ENCODE assay signal across 8 mouse cellular contexts in genomic region chr15:79741173-79741858, GRCm38 (mm10). TPM values are rescaled to one million over a fixed set of nuclear protein-coding genes. Genes with fewer than 3 reads are reported as not detected.
A peak's percentile ranks its signal among the peaks of the same experiment; 100 is the strongest.
DNase-seq lines count a peak whose midpoint lies in the region; ATAC-seq and TF ChIP-seq lines count a peak whose summit lies in the region.

No protein-coding gene starts in this region.

- peak overlapping the region; percentile 57 for H3K4me3 ChIP-seq in kidney, adult 2 months (ENCODE audit: insufficient read depth, low read depth, low read length)
- H3K4me3 ChIP-seq in forebrain, postnatal 0 days (ENCODE audit: low read depth, low read length) = peak overlapping the region; percentile 99
- H3K4me3 ChIP-seq in midbrain, embryonic 11.5 days (ENCODE audit: low read depth, low read length) = peak overlapping the region; percentile 98

- peak overlapping the region; percentile 93 for H3K9ac ChIP-seq in forebrain, postnatal 0 days
- H3K9ac ChIP-seq in midbrain, embryonic 11.5 days (ENCODE audit: low read length) = peak overlapping the region; percentile 90

- H3K4me2 ChIP-seq in forebrain, postnatal 0 days (ENCODE audit: low read depth) = peak overlapping the region; percentile 58
- peak overlapping the region; percentile 93 for H3K4me2 ChIP-seq in midbrain, embryonic 11.5 days

- no peak for DNase-seq in kidney, adult 2 months
- no peak for DNase-seq in kidney, adult 8-10 months
- peak; percentile 72 for DNase-seq in T-cell, adult 2 months (ENCODE audit: low spot score)
- DNase-seq in forebrain, postnatal 0 days = no peak
- DNase-seq in kidney, postnatal 10 days = peak; percentile 27
- DNase-seq in midbrain, embryonic 11.5 days (ENCODE audit: low spot score, missing footprints) = peak; percentile 88
- DNase-seq in thymus, postnatal 0 days (ENCODE audit: low spot score) = peak; percentile 79
- DNase-seq in ovary, adult 18-20 months (ENCODE audit: low spot score) = no peak

- peaks cover 3% of the 10 kb centered on the region; the same call in 1 of the 2 replicates for H3K36me3 ChIP-seq in kidney, adult 2 months (ENCODE audit: control insufficient read depth, insufficient read depth, low read length)
- H3K36me3 ChIP-seq in forebrain, postnatal 0 days (ENCODE audit: insufficient read depth) = peaks cover 34% of the 10 kb centered on the region
- H3K36me3 ChIP-seq in midbrain, embryonic 11.5 days (ENCODE audit: control insufficient read depth, insufficient read depth, low read length) = peaks cover 8% of the 10 kb centered on the region

- no peaks in the 10 kb centered on the region for H3K27me3 ChIP-seq in kidney, adult 2 months (replicated peaks; ENCODE audit: control insufficient read depth, insufficient read depth, low read length)
- no peaks in the 10 kb centered on the region for H3K27me3 ChIP-seq in forebrain, postnatal 0 days (ENCODE audit: insufficient read depth, low read length)
- no peaks in the 10 kb centered on the region for H3K27me3 ChIP-seq in midbrain, embryonic 11.5 days (ENCODE audit: control insufficient read depth, insufficient read depth, low read length)

- TF ChIP-seq CTCF in kidney, adult 2 months (conservative IDR thresholded peaks at IDR 0.05; ENCODE audit: insufficient read depth, insufficient read length, low read depth, low read length) = no peak
- no peak for TF ChIP-seq CTCF in forebrain, postnatal 0 days (IDR thresholded peaks at IDR 0.05; ENCODE audit: low read depth)

- peaks cover 11% of the 10 kb centered on the region for H3K4me1 ChIP-seq in kidney, adult 2 months (ENCODE audit: control insufficient read depth, insufficient read depth, low read length)
- H3K4me1 ChIP-seq in forebrain, postnatal 0 days (ENCODE audit: insufficient read depth) = peaks cover 13% of the 10 kb centered on the region; the same call in 1 of the 2 replicates
- peaks cover 11% of the 10 kb centered on the region for H3K4me1 ChIP-seq in midbrain, embryonic 11.5 days (ENCODE audit: control insufficient read depth, insufficient read depth, low read length)

- no peak for TF ChIP-seq POLR2A in kidney, adult 2 months (IDR thresholded peaks at IDR 0.05; ENCODE audit: low read depth, low read length)

- peak overlapping the region; percentile 79 for H3K27ac ChIP-seq in kidney, adult 2 months (ENCODE audit: insufficient read depth, low read depth, low read length)
- H3K27ac ChIP-seq in forebrain, postnatal 0 days (ENCODE audit: low read depth, low read length) = peak overlapping the region; percentile 66
- H3K27ac ChIP-seq in midbrain, embryonic 11.5 days (ENCODE audit: low read depth, low read length) = no peak overlapping the region

- no peak for ATAC-seq in forebrain, postnatal 0 days
- no peak for ATAC-seq in midbrain, embryonic 11.5 days (ENCODE audit: low FRiP score)

- 8% methylated on average over 14 of the region's 14 CpGs for WGBS in kidney, adult 2 months
- 25% methylated on average over 14 of the region's 14 CpGs for WGBS in forebrain, postnatal 0 days
- WGBS in midbrain, embryonic 11.5 days = 46% methylated on average over 14 of the region's 14 CpGs

- no peaks in the 10 kb centered on the region for H3K9me3 ChIP-seq in forebrain, postnatal 0 days (ENCODE audit: low read length)
- no peaks in the 10 kb centered on the region for H3K9me3 ChIP-seq in midbrain, embryonic 11.5 days (ENCODE audit: control insufficient read depth, low read length)

RNA-seq across cellular contexts. Expression of gene Sun2, which starts 1.0 kb away (rescaled TPM):
- polyA plus RNA-seq in kidney, adult 2 months (2012; rRNA removed) = 31.5 and 31.9 TPM in 2 replicates
- 43.0 and 56.4 TPM in 2 replicates for total RNA-seq in forebrain, postnatal 0 days (2014; rRNA removed)
- 2.3 and 3.7 TPM in 2 replicates for polyA plus RNA-seq in forebrain, postnatal 0 days (2015; fragmentation: Nextera tagmentation; extraction: Ambion mirVana)
- 3.0 and 4.2 TPM in 2 replicates for polyA plus RNA-seq in midbrain, embryonic 11.5 days (2014; fragmentation: Nextera tagmentation; extraction: Ambion mirVana)
- 12.4 and 18.4 TPM in 2 replicates for polyA plus RNA-seq in thymus, postnatal 0 days (2015; fragmentation: Nextera tagmentation; extraction: Ambion mirVana)

RNA-seq across cellular contexts. Expression of gene Dnal4, which starts 36.3 kb away (rescaled TPM):
- 54.3 and 57.8 TPM in 2 replicates for polyA plus RNA-seq in kidney, adult 2 months (2012; rRNA removed)
- total RNA-seq in forebrain, postnatal 0 days (2014; rRNA removed) = 58.3 and 59.2 TPM in 2 replicates
- polyA plus RNA-seq in forebrain, postnatal 0 days (2015; fragmentation: Nextera tagmentation; extraction: Ambion mirVana) = 81.5 and 94.5 TPM in 2 replicates
- polyA plus RNA-seq in midbrain, embryonic 11.5 days (2014; fragmentation: Nextera tagmentation; extraction: Ambion mirVana) = 62.9 and 72.1 TPM in 2 replicates
- 39.6 and 42.7 TPM in 2 replicates for polyA plus RNA-seq in thymus, postnatal 0 days (2015; fragmentation: Nextera tagmentation; extraction: Ambion mirVana)

RNA-seq across cellular contexts. Expression of gene Gtpbp1, which starts 50.7 kb away (rescaled TPM):
- 29.9 and 35.3 TPM in 2 replicates for polyA plus RNA-seq in kidney, adult 2 months (2012; rRNA removed)
- 74.2 and 78.1 TPM in 2 replicates for total RNA-seq in forebrain, postnatal 0 days (2014; rRNA removed)
- 43.4 and 47.6 TPM in 2 replicates for polyA plus RNA-seq in forebrain, postnatal 0 days (2015; fragmentation: Nextera tagmentation; extraction: Ambion mirVana)
- 31.9 and 37.5 TPM in 2 replicates for polyA plus RNA-seq in midbrain, embryonic 11.5 days (2014; fragmentation: Nextera tagmentation; extraction: Ambion mirVana)
- 38.7 and 41.3 TPM in 2 replicates for polyA plus RNA-seq in thymus, postnatal 0 days (2015; fragmentation: Nextera tagmentation; extraction: Ambion mirVana)

RNA-seq across cellular contexts. Expression of gene Josd1, which starts 53.6 kb away (rescaled TPM):
- polyA plus RNA-seq in kidney, adult 2 months (2012; rRNA removed) = 19.5 and 19.9 TPM in 2 replicates
- 49.2 and 54.1 TPM in 2 replicates for total RNA-seq in forebrain, postnatal 0 days (2014; rRNA removed)
- polyA plus RNA-seq in forebrain, postnatal 0 days (2015; fragmentation: Nextera tagmentation; extraction: Ambion mirVana) = 18.6 and 20.2 TPM in 2 replicates
- 12.9 and 14.0 TPM in 2 replicates for polyA plus RNA-seq in midbrain, embryonic 11.5 days (2014; fragmentation: Nextera tagmentation; extraction: Ambion mirVana)
- polyA plus RNA-seq in thymus, postnatal 0 days (2015; fragmentation: Nextera tagmentation; extraction: Ambion mirVana) = 15.5 and 16.3 TPM in 2 replicates

Comparison
In these comparisons a context has a peak if more than half of its experiments do, and no peak if none do; other contexts are left out.
1. DNase-seq: peak in T-cell, adult 2 months (single experiment), kidney, postnatal 10 days (single experiment), midbrain, embryonic 11.5 days (single experiment) and thymus, postnatal 0 days (single experiment); none in kidney, adult 2 months (single experiment), kidney, adult 8-10 months (0 of 2), forebrain, postnatal 0 days (single experiment) and ovary, adult 18-20 months (single experiment).
2. Peak in every context shown above with its lines, with median percentiles within 50 percentile points of each other: H3K4me3 ChIP-seq.